Mouse (Mus musculus) hindbrain, embryonic 11.5 days (tissue): ENCODE data around the gene Msgn1. TPM values are rescaled to one million over a fixed set of nuclear protein-coding genes. Genes with fewer than 3 reads are reported as not detected.
A peak's percentile ranks its signal among the peaks of the same experiment; 100 is the strongest.

Experiments
- ATAC-seq: fragments of 200-750 bp; cut with Nextera tagmentation; 2 replicates; pipeline ENCODE4 v1.8.0; 2017; ENCODE audit warnings: mild to moderate bottlenecking, moderate TSS enrichment, moderate library complexity; ENCODE audit not compliant: low FRiP score
- DNase-seq: peaks from one replicate; pipeline ENCODE4 v3.0.0-alpha.2; 2015; ENCODE audit warnings: low spot score
- H3K27ac ChIP-seq: fragments of 300-500 bp; sonication (generic); 2 replicates; pipeline ENCODE4 v1.5.1; 2014; ENCODE audit warnings: mild to moderate bottlenecking, low read depth, low read length
- H3K27me3 ChIP-seq: fragments of 300-500 bp; sonication (generic); 2 replicates; pipeline ENCODE4 v1.6.1; 2014; ENCODE audit warnings: mild to moderate bottlenecking, low read length, moderate library complexity, mixed read lengths; ENCODE audit not compliant: control insufficient read depth, insufficient read depth
- H3K36me3 ChIP-seq: fragments of 300-500 bp; sonication (generic); 2 replicates; pipeline ENCODE4 v1.6.1; 2014; ENCODE audit warnings: mild to moderate bottlenecking, low read length, moderate library complexity, mixed read lengths; ENCODE audit not compliant: control insufficient read depth, insufficient read depth
- H3K4me1 ChIP-seq: fragments of 300-500 bp; sonication (generic); replicated peaks from 2 replicates; pipeline ENCODE4 v1.6.1; 2014; ENCODE audit warnings: low read length, mixed read lengths; ENCODE audit not compliant: control insufficient read depth, insufficient read depth
- H3K4me2 ChIP-seq: fragments of 300-500 bp; sonication (generic); replicated peaks from 2 replicates; pipeline ENCODE4 v1.6.1; 2014; ENCODE audit warnings: mild to moderate bottlenecking, low read depth, low read length
- H3K4me3 ChIP-seq: fragments of 300-500 bp; sonication (generic); 2 replicates; pipeline ENCODE4 v1.5.1; 2014; ENCODE audit warnings: low read depth, low read length
- H3K9ac ChIP-seq: fragments of 300-500 bp; sonication (generic); 2 replicates; pipeline ENCODE4 v1.6.1; 2014; ENCODE audit warnings: low read depth, low read length
- H3K9me3 ChIP-seq: fragments of 300-500 bp; sonication (generic); 2 replicates; pipeline ENCODE4 v1.6.1; 2016; ENCODE audit warnings: low read length; ENCODE audit not compliant: control insufficient read depth
- WGBS: fragments of 180-500 bp; shearing (Covaris S2); extraction: QIAGEN DNeasy Blood & Tissue Kit; methylation state at CpG from one replicate; pipeline ENCODE4 v1.1.7; 2014; 5-methylcytosine and 5-hydroxymethylcytosine counted together
- polyA plus RNA-seq: library from polyadenylated mRNA; unstranded; fragments of >200 nt; fragmentation: Nextera tagmentation; extraction: Ambion mirVana; gene quantifications from 2 replicates; pipeline ENCODE4 v1.2.1, GENCODE M21; 2014

Gene Msgn1
- not detected in 2 replicates for polyA plus RNA-seq

DNA sequence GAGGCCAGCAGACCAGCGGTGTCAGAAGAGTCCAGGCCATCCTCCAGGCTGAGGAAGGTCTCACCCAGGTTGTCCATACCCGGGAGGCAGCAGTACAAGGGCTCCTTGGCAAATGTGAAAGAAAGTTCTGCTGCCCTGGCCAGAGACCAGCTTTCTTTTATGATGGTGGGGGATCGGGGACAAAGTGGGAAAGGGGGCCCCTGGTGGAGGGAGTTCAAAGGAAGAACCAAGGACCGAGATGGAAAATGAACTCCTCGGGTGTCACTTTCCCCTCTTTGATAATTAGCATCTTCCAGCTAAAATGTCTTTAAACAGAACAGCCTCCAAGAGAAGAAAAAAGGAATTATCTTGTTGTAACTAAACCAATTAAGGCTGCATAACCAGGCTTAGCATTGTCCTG, at the start of gene Msgn1:
Msgn1 (minus strand) TSS at position 101 of the 400 bp plus-strand sequence.
- no peaks in the 10 kb centered on the region for H3K36me3 ChIP-seq
- ATAC-seq (no peak), DNase-seq (no peak)
- H3K27me3 ChIP-seq, result no peaks in the 10 kb centered on the region
- no peaks in the 10 kb centered on the region for H3K4me1 ChIP-seq
- 67% methylated on average over 5 of the region's 5 CpGs for WGBS
- no peak within 1 kb of the TSS for H3K4me3 ChIP-seq
- H3K9ac ChIP-seq, result no peak within 1 kb of the TSS
- H3K27ac ChIP-seq, result no peak within 1 kb of the TSS
- no peaks in the 10 kb centered on the region for H3K9me3 ChIP-seq
- H3K4me2 ChIP-seq, result no peak within 1 kb of the TSS

DNA sequence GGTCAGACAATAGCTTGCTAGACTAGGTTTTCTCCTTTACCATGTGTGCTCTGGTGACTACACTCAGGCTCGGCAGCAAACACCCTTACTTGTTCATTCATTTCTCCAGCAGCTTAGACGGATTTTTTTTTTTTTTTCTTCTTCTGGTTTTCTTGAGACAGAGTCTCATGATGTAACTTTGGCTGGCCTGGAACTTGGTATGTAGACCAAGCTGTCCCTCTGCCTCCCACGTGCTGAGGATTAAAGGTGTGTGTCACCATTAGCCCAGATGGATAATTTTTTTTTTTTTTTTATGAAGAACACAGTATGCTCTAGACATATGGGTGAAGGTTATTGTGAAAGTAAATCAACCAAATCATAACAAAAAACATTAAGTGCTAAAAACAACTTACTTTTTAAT, 41.5 kb upstream of the Msgn1 start:
- WGBS, result 81% methylated on average over 3 of the region's 3 CpGs
- Histone ChIP-seq H3K9ac (no peak overlapping the region), H3K4me1 (no peaks in the 10 kb centered on the region), H3K27ac (no peak overlapping the region), H3K36me3 (no peaks in the 10 kb centered on the region; the same call in 1 of the 2 replicates), H3K4me2 (no peak overlapping the region), H3K27me3 (no peaks in the 10 kb centered on the region), H3K4me3 (no peak overlapping the region), H3K9me3 (no peaks in the 10 kb centered on the region)
- no peak for ATAC-seq
- no peak for DNase-seq

GRCm38 (mm10) chr12:11247460-11247859, 38.7 kb upstream of the Msgn1 start:
- H3K27ac ChIP-seq, result no peak overlapping the region
- H3K36me3 ChIP-seq, result no peaks in the 10 kb centered on the region; the same call in 1 of the 2 replicates
- H3K9ac ChIP-seq, result no peak overlapping the region
- H3K4me2 ChIP-seq, result no peak overlapping the region
- H3K9me3 ChIP-seq, result no peaks in the 10 kb centered on the region
- H3K4me3 ChIP-seq, result no peak overlapping the region
- H3K27me3 ChIP-seq, result no peaks in the 10 kb centered on the region
- ATAC-seq, result no peak
- no peaks in the 10 kb centered on the region for H3K4me1 ChIP-seq
- DNase-seq, result no peak
- WGBS, result 93% methylated on average over 1 of the region's 1 CpGs

GRCm38 (mm10) chr12:11235996-11236395, 27.2 kb upstream of the Msgn1 start:
- ATAC-seq (no peak), DNase-seq (no peak)
- no peak overlapping the region for H3K27ac ChIP-seq
- H3K9ac ChIP-seq, result no peak overlapping the region
- no peaks in the 10 kb centered on the region for H3K9me3 ChIP-seq
- no peaks in the 10 kb centered on the region for H3K36me3 ChIP-seq
- H3K4me3 ChIP-seq, result no peak overlapping the region
- no peaks in the 10 kb centered on the region for H3K4me1 ChIP-seq
- WGBS, result 76% methylated on average over 2 of the region's 2 CpGs
- no peak overlapping the region for H3K4me2 ChIP-seq
- H3K27me3 ChIP-seq, result no peaks in the 10 kb centered on the region

GRCm38 (mm10) chr12:11230267-11230666, 21.5 kb upstream of the Msgn1 start:
- DNase-seq (no peak), ATAC-seq (no peak)
- Histone ChIP-seq H3K4me1 (no peaks in the 10 kb centered on the region), H3K27ac (no peak overlapping the region), H3K4me2 (no peak overlapping the region), H3K9ac (no peak overlapping the region), H3K36me3 (no peaks in the 10 kb centered on the region), H3K9me3 (no peaks in the 10 kb centered on the region), H3K27me3 (no peaks in the 10 kb centered on the region), H3K4me3 (no peak overlapping the region)
- WGBS, result 78% methylated on average over 2 of the region's 2 CpGs

- Histone ChIP-seq H3K36me3 (no peaks in the 10 kb centered on the region), H3K27me3 (no peaks in the 10 kb centered on the region), H3K27ac (no peak overlapping the region), H3K4me1 (0 out of 2 replicates have a peak, but pooled peaks cover 2% of the 10 kb centered on the region), H3K9ac (no peak overlapping the region), H3K4me2 (no peak overlapping the region), H3K4me3 (no peak overlapping the region), H3K9me3 (no peaks in the 10 kb centered on the region)
- 81% methylated on average over 5 of the region's 5 CpGs for WGBS
- ATAC-seq, result no peak
- DNase-seq, result no peak
These were observed 17.9 kb upstream of the Msgn1 start for GRCm38 (mm10) chr12:11226529-11227268.

DNA sequence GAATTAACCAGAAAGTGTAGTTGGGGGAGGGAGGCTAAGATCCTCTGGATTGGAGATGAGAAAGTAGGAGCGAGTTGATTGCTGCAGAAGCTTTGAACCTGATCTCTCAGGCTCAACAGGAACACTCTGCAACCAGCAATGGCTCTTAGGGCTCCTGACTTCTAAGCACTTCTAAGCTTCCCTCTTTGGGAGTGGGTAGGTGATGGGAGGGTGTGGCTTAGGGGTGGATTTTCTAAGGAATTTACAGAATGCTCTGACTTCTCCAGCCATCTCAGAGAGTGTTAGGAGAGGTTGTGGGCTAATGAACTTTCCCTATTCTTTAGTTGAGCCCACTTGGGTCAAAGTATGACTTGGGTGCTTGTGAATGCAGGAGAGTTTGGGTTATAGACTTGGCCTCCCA, 17.4 kb upstream of the Msgn1 start:
- Histone ChIP-seq H3K4me2 (no peak overlapping the region), H3K27me3 (no peaks in the 10 kb centered on the region), H3K9ac (no peak overlapping the region), H3K36me3 (no peaks in the 10 kb centered on the region), H3K9me3 (no peaks in the 10 kb centered on the region), H3K27ac (no peak overlapping the region), H3K4me3 (no peak overlapping the region), H3K4me1 (0 out of 2 replicates have a peak, but pooled peaks cover 2% of the 10 kb centered on the region)
- DNase-seq (no peak), ATAC-seq (no peak)
- WGBS, result 52% methylated on average over 1 of the region's 1 CpGs

- Histone ChIP-seq H3K36me3 (no peaks in the 10 kb centered on the region), H3K9ac (no peak overlapping the region), H3K4me3 (no peak overlapping the region), H3K4me1 (0 out of 2 replicates have a peak, but pooled peaks cover 2% of the 10 kb centered on the region), H3K9me3 (no peaks in the 10 kb centered on the region), H3K4me2 (no peak overlapping the region), H3K27me3 (no peaks in the 10 kb centered on the region), H3K27ac (no peak overlapping the region)
- DNase-seq, result peak; percentile 10
- ATAC-seq, result no peak
- WGBS, result 4% methylated on average over 5 of the region's 5 CpGs
These were observed 15.9 kb upstream of the Msgn1 start for GRCm38 (mm10) chr12:11224722-11225121.

GRCm38 (mm10) chr12:11223090-11223489, 14.3 kb upstream of the Msgn1 start:
- 89% methylated on average over 10 of the region's 10 CpGs for WGBS
- Histone ChIP-seq H3K4me2 (no peak overlapping the region), H3K9ac (no peak overlapping the region), H3K4me3 (no peak overlapping the region), H3K4me1 (0 out of 2 replicates have a peak, but pooled peaks cover 2% of the 10 kb centered on the region), H3K27ac (no peak overlapping the region), H3K9me3 (no peaks in the 10 kb centered on the region), H3K27me3 (no peaks in the 10 kb centered on the region), H3K36me3 (no peaks in the 10 kb centered on the region)
- DNase-seq, result no peak
- ATAC-seq, result no peak
